Mouse (Mus musculus) CH12.LX (cell line): Measurements from ENCODE around the gene 2700097O09Rik. TPM values are rescaled to one million over a fixed set of nuclear protein-coding genes. Genes with fewer than 3 reads are reported as not detected.

Experiments
- DNase-seq: peaks from one replicate; pipeline ENCODE4 v3.0.0-alpha.2; 2013; ENCODE audit errors: extremely low read depth
- H3K27ac ChIP-seq: 2 replicates; pipeline ENCODE4 v1.5.1; 2012; ENCODE audit warnings: low read depth, mild to moderate bottlenecking, control low read depth, moderate library complexity; ENCODE audit not compliant: insufficient read depth
- H3K27me3 ChIP-seq: replicated peaks from 2 replicates; pipeline ENCODE3; 2012; ENCODE audit warnings: inconsistent platforms
- H3K36me3 ChIP-seq, 2 experiments: replicated peaks in 1 of 2; 2 replicates each; pipeline versions ENCODE3 to v1.6.1; 2012; ENCODE audit warnings: inconsistent platforms in 1 of 2, low read length in 1 of 2, mild to moderate bottlenecking in 1 of 2, mixed read lengths in 1 of 2, moderate library complexity in 1 of 2; ENCODE audit not compliant: control insufficient read depth in 1 of 2, insufficient read depth in 1 of 2
- H3K4me1 ChIP-seq, 2 experiments: 2 replicates each; pipeline ENCODE4 v1.6.1; 2012; ENCODE audit warnings: inconsistent platforms in 1 of 2, moderate library complexity in 1 of 2; ENCODE audit not compliant: insufficient read depth in 2 of 2, control insufficient read depth in 1 of 2
- H3K4me2 ChIP-seq: 2 replicates; pipeline ENCODE4 v1.6.1; 2012; ENCODE audit warnings: low read depth, mild to moderate bottlenecking, control low read depth; ENCODE audit not compliant: poor library complexity, insufficient read depth, severe bottlenecking
- H3K4me3 ChIP-seq, 3 experiments: fragments of 150-350 bp in 1 of 3; sonication (generic) in 1 of 3; replicated peaks in 1 of 3; 2 replicates each; pipeline versions ENCODE3 to v1.5.1; 2011 to 2012; ENCODE audit warnings: low read depth in 2 of 3, low read length in 2 of 3, mild to moderate bottlenecking in 2 of 3, moderate library complexity in 2 of 3, control low read depth in 1 of 3, improper control_type of control experiment in 1 of 3, inconsistent platforms in 1 of 3, mixed read lengths in 1 of 3; ENCODE audit not compliant: poor library complexity in 1 of 3
- H3K79me2 ChIP-seq: replicated peaks from 2 replicates; pipeline ENCODE4 v1.6.1; 2012; ENCODE audit warnings: mild to moderate bottlenecking, moderate library complexity; ENCODE audit not compliant: control insufficient read depth, poor library complexity, insufficient read depth, severe bottlenecking; ENCODE audit errors: extremely low read depth
- H3K9ac ChIP-seq: 2 replicates; pipeline ENCODE4 v1.6.1; 2012; ENCODE audit warnings: low read depth, mild to moderate bottlenecking, control low read depth, moderate library complexity; ENCODE audit not compliant: insufficient read depth
- H3K9me3 ChIP-seq: replicated peaks from 2 replicates; pipeline ENCODE3; 2012; ENCODE audit warnings: low read length, inconsistent platforms, mixed read lengths
- BHLHE40 ChIP-seq: IDR thresholded peaks from 2 replicates; pipeline ENCODE4 v1.6.1; 2011; ENCODE audit warnings: mild to moderate bottlenecking, low read depth, low read length, improper control_type of control experiment
- CHD1 ChIP-seq: IDR thresholded peaks from 2 replicates; pipeline ENCODE4 v1.6.1; 2012; ENCODE audit warnings: low read depth, low read length, improper control_type of control experiment, inconsistent platforms
- E2F4 ChIP-seq: IDR thresholded peaks from 2 replicates; pipeline ENCODE4 v1.6.1; 2011; ENCODE audit warnings: low read depth, low read length, improper control_type of control experiment; ENCODE audit not compliant: insufficient replicate concordance
- ELF1 ChIP-seq: IDR thresholded peaks from 2 replicates; pipeline ENCODE4 v1.6.1; 2014; ENCODE audit warnings: low read depth, mild to moderate bottlenecking, inconsistent platforms, low read length, improper control_type of control experiment
- ETS1 ChIP-seq: conservative IDR thresholded peaks from 2 replicates; pipeline ENCODE4 v1.6.1; 2012; ENCODE audit warnings: low read depth, mild to moderate bottlenecking, inconsistent platforms, low read length, improper control_type of control experiment, moderate library complexity
- GABPA ChIP-seq: IDR thresholded peaks from 2 replicates; pipeline ENCODE4 v1.6.1; 2012; ENCODE audit warnings: low read depth, low read length, improper control_type of control experiment, inconsistent platforms; ENCODE audit not compliant: insufficient replicate concordance
- HCFC1 ChIP-seq: IDR thresholded peaks from 2 replicates; pipeline ENCODE4 v1.6.1; 2012; ENCODE audit warnings: low read depth, mild to moderate bottlenecking, inconsistent platforms, low read length, improper control_type of control experiment
- IRF4 ChIP-seq: IDR thresholded peaks from 2 replicates; pipeline ENCODE4 v1.6.1; 2014; ENCODE audit warnings: low read depth, mild to moderate bottlenecking, inconsistent platforms, low read length, improper control_type of control experiment
- JUN ChIP-seq: IDR thresholded peaks from 2 replicates; pipeline ENCODE4 v1.6.1; 2011; ENCODE audit warnings: low read depth, mild to moderate bottlenecking, low read length, improper control_type of control experiment, moderate library complexity; ENCODE audit not compliant: insufficient read depth
- JUND ChIP-seq: conservative IDR thresholded peaks from 2 replicates; pipeline ENCODE4 v1.6.1; 2011; ENCODE audit warnings: low read depth, low read length, improper control_type of control experiment
- MAX ChIP-seq: IDR thresholded peaks from 2 replicates; pipeline ENCODE4 v1.6.1; 2011; ENCODE audit warnings: low read length, improper control_type of control experiment
- MAZ ChIP-seq: IDR thresholded peaks from 2 replicates; pipeline ENCODE4 v1.6.1; 2012; ENCODE audit warnings: low read depth, mild to moderate bottlenecking, inconsistent platforms, low read length, improper control_type of control experiment, moderate library complexity
- MXI1 ChIP-seq: IDR thresholded peaks from 2 replicates; pipeline ENCODE4 v1.6.1; 2011; ENCODE audit warnings: mild to moderate bottlenecking, low read depth, low read length, improper control_type of control experiment
- NELFE ChIP-seq: IDR thresholded peaks from 2 replicates; pipeline ENCODE4 v1.6.1; 2011; ENCODE audit warnings: low read depth, low read length, improper control_type of control experiment
- TCF12 ChIP-seq: IDR thresholded peaks from 2 replicates; pipeline ENCODE4 v1.6.1; 2014; ENCODE audit warnings: low read depth, mild to moderate bottlenecking, inconsistent platforms, low read length, improper control_type of control experiment
- UBTF ChIP-seq: IDR thresholded peaks from 2 replicates; pipeline ENCODE4 v1.6.1; 2012; ENCODE audit warnings: low read depth, mild to moderate bottlenecking, inconsistent platforms, low read length, improper control_type of control experiment, moderate library complexity
- USF1 ChIP-seq: IDR thresholded peaks from 2 replicates; pipeline ENCODE4 v1.6.1; 2014; ENCODE audit warnings: low read depth, mild to moderate bottlenecking, inconsistent platforms, low read length, improper control_type of control experiment
- USF2 ChIP-seq: conservative IDR thresholded peaks from 2 replicates; pipeline ENCODE4 v1.6.1; 2011; ENCODE audit warnings: low read depth, low read length, improper control_type of control experiment
- ZC3H11A ChIP-seq: IDR thresholded peaks from 2 replicates; pipeline ENCODE4 v1.6.1; 2012; ENCODE audit warnings: low read depth, mild to moderate bottlenecking, inconsistent platforms, low read length, improper control_type of control experiment
- ZKSCAN1 ChIP-seq: IDR thresholded peaks from 2 replicates; pipeline ENCODE4 v1.6.1; 2012; ENCODE audit warnings: low read depth, inconsistent platforms, low read length, improper control_type of control experiment, borderline replicate concordance
- dilution Hi-C: fragments of 300-500 bp; cut with MboI; formaldehyde crosslinking; loops from 2 replicates; pipeline ENCODE4 v1.14.3; 2020; ENCODE audit warnings: low sequenced_read_pairs; ENCODE audit not compliant: extremely low pct_unique_long_range_greater_than_20kb, extremely low pct_ligation_motif_present
- in situ Hi-C: fragments of 300-500 bp; cut with MboI; formaldehyde crosslinking; loops from 3 replicates; pipeline ENCODE4 v1.14.3; 2019; ENCODE audit warnings: low sequenced_read_pairs, low pct_ligation_motif_present, low pct_unique_long_range_greater_than_20kb, mixed read lengths
- polyA plus RNA-seq: library from polyadenylated mRNA; unstranded; fragments of >175 nt; gene quantifications from 2 replicates; pipeline ENCODE4 v1.2.1, GENCODE M21; 2012; ENCODE audit warnings: low read depth; ENCODE audit not compliant: insufficient read length
- total RNA-seq, 2 experiments: library from RNA; depleted of rRNA; stranded (reverse); fragments of 300-350 nt in 1 of 2; fragments of >200 nt in 1 of 2; gene quantifications; 2 replicates each; pipeline ENCODE4 v1.2.3; 2012 to 2014

2700097O09Rik gene
- total and polyA plus RNA-seq, 3 experiments: 13.7 to 35.9 (median 14.8) TPM

DNA sequence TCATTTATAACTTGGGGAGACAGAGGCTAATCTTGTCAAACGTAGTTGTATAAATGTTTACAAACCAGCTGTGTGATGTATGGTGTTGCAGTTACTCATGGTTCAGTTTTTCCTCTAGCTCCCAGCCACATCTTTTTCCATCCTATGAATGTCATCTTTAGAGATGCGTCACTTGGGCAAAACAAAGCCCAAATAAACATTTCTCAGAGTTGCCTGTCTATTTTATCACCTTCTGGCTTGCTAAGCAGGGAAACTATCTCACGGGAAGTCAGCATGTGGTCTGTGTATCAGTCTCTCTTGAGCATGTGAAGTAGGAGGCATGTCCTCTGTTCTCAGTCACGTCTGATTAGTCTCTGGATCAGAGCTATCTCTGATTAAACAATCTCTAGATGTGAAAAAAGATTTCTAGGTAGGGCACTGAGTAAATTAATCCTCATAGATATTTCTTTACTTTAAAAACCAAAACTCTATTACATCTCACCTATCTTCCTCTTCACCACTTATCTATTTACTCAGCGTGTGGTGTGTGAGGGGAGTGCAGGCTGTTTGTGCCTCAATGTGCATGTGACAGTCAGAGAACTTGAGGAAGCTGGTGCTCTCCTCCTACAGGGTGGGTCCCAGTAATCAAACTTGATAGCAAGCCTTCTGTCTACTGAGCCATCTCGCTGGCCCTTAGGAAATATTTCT, 19.6 kb downstream of the 2700097O09Rik start:
- Histone ChIP-seq H3K79me2 (no peaks in the 10 kb centered on the region), H3K9ac (no peak overlapping the region), H3K27ac (no peak overlapping the region), H3K36me3 (peaks cover 14 to 47% of the 10 kb centered on the region in 2 experiments), H3K4me1 (no peaks in the 10 kb centered on the region), H3K27me3 (no peaks in the 10 kb centered on the region), H3K4me2 (no peak overlapping the region), H3K4me3 (no peak overlapping the region), H3K9me3 (no peaks in the 10 kb centered on the region)
- no peak for DNase-seq
- TF ChIP-seq BHLHE40 (no peak), NELFE (no peak), UBTF (no peak), MXI1 (no peak), ZKSCAN1 (no peak), E2F4 (no peak), USF1 (no peak), ELF1 (no peak), ETS1 (no peak), TCF12 (no peak), ZC3H11A (no peak), MAX (no peak), CHD1 (no peak), GABPA (no peak), JUN (no peak), MAZ (no peak), JUND (no peak)
- in situ Hi-C loops: no loop called here
- dilution Hi-C loops: no loop called here

DNA sequence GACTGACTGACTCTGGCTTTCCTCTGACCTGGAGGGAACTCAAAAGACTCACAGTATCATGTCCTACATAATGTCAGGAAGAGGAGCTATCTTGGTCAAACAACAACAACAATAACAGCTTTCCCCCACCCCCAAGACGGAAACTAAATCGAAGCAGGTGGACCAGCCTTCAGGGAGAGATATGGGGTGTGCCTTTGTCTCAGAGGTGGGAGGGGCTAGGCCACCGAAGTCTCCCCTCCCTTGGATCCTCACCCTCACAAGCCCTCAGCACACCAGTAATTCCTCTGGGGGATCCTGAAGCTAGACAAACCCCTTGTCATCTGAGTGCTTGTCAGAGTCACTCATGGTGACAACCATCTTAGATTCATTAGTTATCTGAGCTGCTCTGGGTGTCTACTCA, 20.1 kb downstream of the 2700097O09Rik start:
- TF ChIP-seq USF2 (no peak), UBTF (no peak), USF1 (no peak), HCFC1 (no peak), IRF4 (no peak), MAZ (no peak)
- H3K9ac ChIP-seq: no peak overlapping the region

More for the DNA sequence above, 20.1 kb downstream of the 2700097O09Rik start:
- dilution Hi-C loops: no loop called here
- no peak for DNase-seq
- Histone ChIP-seq H3K27me3 (no peaks in the 10 kb centered on the region), H3K4me3 (no peak overlapping the region), H3K9me3 (no peaks in the 10 kb centered on the region), H3K4me2 (no peak overlapping the region), H3K4me1 (no peaks in the 10 kb centered on the region), H3K27ac (no peak overlapping the region), H3K79me2 (no peaks in the 10 kb centered on the region), H3K36me3 (peaks cover 14 to 50% of the 10 kb centered on the region in 2 experiments)
- in situ Hi-C loops: no loop called here
